Mouse (Mus musculus) c-Kit-positive CD71-positive TER-119-negative erythroid progenitor cells, embryonic 14.5 days (primary cell): Measurements from ENCODE around the gene Rsl1d1.
"Not testable (repeated sequence)": the region's sequence is repeated elsewhere in the genome, so short reads cannot be mapped to it uniquely, and the experiment has no call there.

Experiments used
- DNase-seq: peaks from one replicate; pipeline ENCODE4 v3.0.0-alpha.2; 2013; ENCODE audit warnings: low read depth

Gene Rsl1d1

GRCm38 (mm10) chr16:11157721-11158120 lies 45.4 kb downstream of the Rsl1d1 start:
- DNase-seq = not testable (repeated sequence)

GRCm38 (mm10) chr16:11154500-11154899 lies 48.6 kb downstream of the Rsl1d1 start:
- no peak for DNase-seq

GRCm38 (mm10) chr16:11143706-11144483 lies 59.2 kb downstream of the Rsl1d1 start:
- not testable (repeated sequence) for DNase-seq
